Mouse (Mus musculus): ENCODE data around the gene Col8a2. TPM values are rescaled to one million over a fixed set of nuclear protein-coding genes. Genes with fewer than 3 reads are reported as not detected.

Gene Col8a2
- polyA plus RNA-seq, 1 experiment from 2014 or later: 9.9 TPM

GRCm38 (mm10) chr4:126251655-126252254, 34.8 kb upstream of the Col8a2 start:
- ATAC-seq (ENCODE audit: low FRiP score) (no peak), DNase-seq (ENCODE audit: low spot score) (no peak)
- H3K4me3 ChIP-seq (replicated peaks; ENCODE audit: low read length): no peak overlapping the region
- H3K9me3 ChIP-seq (ENCODE audit: control insufficient read depth, low read length): no peaks in the 10 kb centered on the region
- 62% methylated on average over 11 of the region's 11 CpGs for WGBS
- no peaks in the 10 kb centered on the region for H3K27me3 ChIP-seq (ENCODE audit: control insufficient read depth, insufficient read depth, low read length)
- peak overlapping the region; percentile 12; the same call in 1 of the 2 replicates for H3K9ac ChIP-seq
- H3K4me1 ChIP-seq (replicated peaks; ENCODE audit: control insufficient read depth, insufficient read depth, low read length): peaks cover 67% of the 10 kb centered on the region
- no peak overlapping the region for H3K27ac ChIP-seq
- H3K36me3 ChIP-seq (replicated peaks; ENCODE audit: control insufficient read depth, insufficient read depth): no peaks in the 10 kb centered on the region; the same call in 1 of the 2 replicates
- H3K4me2 ChIP-seq (replicated peaks): peak overlapping the region; percentile 92; the same call in 1 of the 2 replicates

- Histone ChIP-seq H3K36me3 (replicated peaks; ENCODE audit: control insufficient read depth, insufficient read depth) (no peaks in the 10 kb centered on the region; the same call in 1 of the 2 replicates), H3K9me3 (ENCODE audit: control insufficient read depth, low read length) (no peaks in the 10 kb centered on the region), H3K27me3 (ENCODE audit: control insufficient read depth, insufficient read depth, low read length) (no peaks in the 10 kb centered on the region), H3K4me3 (replicated peaks; ENCODE audit: low read length) (no peak overlapping the region; the same call in 1 of the 2 replicates), H3K27ac (no peak overlapping the region), H3K4me1 (replicated peaks; ENCODE audit: control insufficient read depth, insufficient read depth, low read length) (peaks cover 74% of the 10 kb centered on the region), H3K4me2 (replicated peaks) (peak overlapping the region; percentile 92), H3K9ac (peak overlapping the region; percentile 12)
- 66% methylated on average over 17 of the region's 17 CpGs for WGBS
- DNase-seq (ENCODE audit: low spot score): no peak
- no peak for ATAC-seq (ENCODE audit: low FRiP score)
These were observed 34.0 kb upstream of the Col8a2 start for GRCm38 (mm10) chr4:126252411-126253237.

- no peaks in the 10 kb centered on the region; the same call in 1 of the 2 replicates for H3K36me3 ChIP-seq (replicated peaks; ENCODE audit: control insufficient read depth, insufficient read depth)
- no peak overlapping the region for H3K27ac ChIP-seq
- peak overlapping the region; percentile 92 for H3K9ac ChIP-seq
- H3K4me2 ChIP-seq (replicated peaks): peak overlapping the region; percentile 92
- peaks cover 67% of the 10 kb centered on the region for H3K4me1 ChIP-seq (replicated peaks; ENCODE audit: control insufficient read depth, insufficient read depth, low read length)
- H3K4me3 ChIP-seq (replicated peaks; ENCODE audit: low read length): peak overlapping the region; percentile 78
- WGBS: 66% methylated on average over 14 of the region's 14 CpGs
- ATAC-seq (ENCODE audit: low FRiP score) (no peak), DNase-seq (ENCODE audit: low spot score) (no peak)
- no peaks in the 10 kb centered on the region for H3K27me3 ChIP-seq (ENCODE audit: control insufficient read depth, insufficient read depth, low read length)
- H3K9me3 ChIP-seq (ENCODE audit: control insufficient read depth, low read length): no peaks in the 10 kb centered on the region
These were observed 32.8 kb upstream of the Col8a2 start for GRCm38 (mm10) chr4:126253637-126254272.

- ATAC-seq (ENCODE audit: low FRiP score): no peak; the same call in 1 of the 2 replicates
- H3K4me2 ChIP-seq (replicated peaks): peak overlapping the region; percentile 92
- no peak for DNase-seq (ENCODE audit: low spot score)
- H3K27ac ChIP-seq: peak overlapping the region; percentile 94
- peak overlapping the region; percentile 92 for H3K9ac ChIP-seq
- H3K27me3 ChIP-seq (ENCODE audit: control insufficient read depth, insufficient read depth, low read length): no peaks in the 10 kb centered on the region
- peaks cover 68% of the 10 kb centered on the region for H3K4me1 ChIP-seq (replicated peaks; ENCODE audit: control insufficient read depth, insufficient read depth, low read length)
- 12% methylated on average over 9 of the region's 9 CpGs for WGBS
- no peaks in the 10 kb centered on the region for H3K9me3 ChIP-seq (ENCODE audit: control insufficient read depth, low read length)
- peak overlapping the region; percentile 78 for H3K4me3 ChIP-seq (replicated peaks; ENCODE audit: low read length)
- H3K36me3 ChIP-seq (replicated peaks; ENCODE audit: control insufficient read depth, insufficient read depth): no peaks in the 10 kb centered on the region; the same call in 1 of the 2 replicates
These were observed 32.1 kb upstream of the Col8a2 start for GRCm38 (mm10) chr4:126254315-126255112.

GRCm38 (mm10) chr4:126255113-126256001, 31.2 kb upstream of the Col8a2 start:
- peak overlapping the region; percentile 78 for H3K4me3 ChIP-seq (replicated peaks; ENCODE audit: low read length)
- peak overlapping the region; percentile 92 for H3K9ac ChIP-seq
- ATAC-seq (ENCODE audit: low FRiP score) (peak; percentile 13; the same call in 1 of the 2 replicates), DNase-seq (ENCODE audit: low spot score) (peak; percentile 51)
- no peaks in the 10 kb centered on the region for H3K9me3 ChIP-seq (ENCODE audit: control insufficient read depth, low read length)
- peak overlapping the region; percentile 92 for H3K4me2 ChIP-seq (replicated peaks)
- peaks cover 67% of the 10 kb centered on the region for H3K4me1 ChIP-seq (replicated peaks; ENCODE audit: control insufficient read depth, insufficient read depth, low read length)
- H3K27ac ChIP-seq: peak overlapping the region; percentile 94
- H3K36me3 ChIP-seq (replicated peaks; ENCODE audit: control insufficient read depth, insufficient read depth): no peaks in the 10 kb centered on the region
- WGBS: 0% methylated on average over 49 of the region's 50 CpGs
- H3K27me3 ChIP-seq (ENCODE audit: control insufficient read depth, insufficient read depth, low read length): no peaks in the 10 kb centered on the region

GRCm38 (mm10) chr4:126256131-126256791, 30.3 kb upstream of the Col8a2 start, which contains the start of gene Map7d1:
Gene Map7d1, minus strand, starts transcription at chr4:126256343.
- 0% methylated on average over 59 of the region's 59 CpGs for WGBS
- Histone ChIP-seq H3K9me3 (ENCODE audit: control insufficient read depth, low read length) (no peaks in the 10 kb centered on the region), H3K27ac (peak within 1 kb of the TSS; percentile 94), H3K4me3 (replicated peaks; ENCODE audit: low read length) (peak within 1 kb of the TSS; percentile 78), H3K4me1 (replicated peaks; ENCODE audit: control insufficient read depth, insufficient read depth, low read length) (peaks cover 60% of the 10 kb centered on the region), H3K9ac (peak within 1 kb of the TSS; percentile 92), H3K36me3 (replicated peaks; ENCODE audit: control insufficient read depth, insufficient read depth) (no peaks in the 10 kb centered on the region), H3K27me3 (ENCODE audit: control insufficient read depth, insufficient read depth, low read length) (no peaks in the 10 kb centered on the region), H3K4me2 (replicated peaks) (peak within 1 kb of the TSS; percentile 92)
- DNase-seq (ENCODE audit: low spot score) (peak; percentile 81), ATAC-seq (ENCODE audit: low FRiP score) (peak; percentile 85)

GRCm38 (mm10) chr4:126256967-126257881, 29.4 kb upstream of the Col8a2 start:
- peaks cover 51% of the 10 kb centered on the region for H3K4me1 ChIP-seq (replicated peaks; ENCODE audit: control insufficient read depth, insufficient read depth, low read length)
- H3K27ac ChIP-seq: peak overlapping the region; percentile 94
- no peaks in the 10 kb centered on the region for H3K27me3 ChIP-seq (ENCODE audit: control insufficient read depth, insufficient read depth, low read length)
- DNase-seq (ENCODE audit: low spot score) (no peak), ATAC-seq (ENCODE audit: low FRiP score) (no peak)
- WGBS: 4% methylated on average over 26 of the region's 26 CpGs
- no peaks in the 10 kb centered on the region for H3K9me3 ChIP-seq (ENCODE audit: control insufficient read depth, low read length)
- H3K36me3 ChIP-seq (replicated peaks; ENCODE audit: control insufficient read depth, insufficient read depth): no peaks in the 10 kb centered on the region
- H3K4me2 ChIP-seq (replicated peaks): peak overlapping the region; percentile 92
- H3K4me3 ChIP-seq (replicated peaks; ENCODE audit: low read length): peak overlapping the region; percentile 78
- peak overlapping the region; percentile 92 for H3K9ac ChIP-seq

Measured in hindbrain, embryonic 14.5 days (tissue).